Mouse (Mus musculus): Measurements from ENCODE around the gene D630039A03Rik. TPM values are rescaled to one million over a fixed set of nuclear protein-coding genes. Genes with fewer than 3 reads are reported as not detected.
"Not testable (repeated sequence)": the region's sequence is repeated elsewhere in the genome, so short reads cannot be mapped to it uniquely, and the experiment has no call there.

The D630039A03Rik gene
- total RNA-seq, 1 experiment from 2014 or later = 0.19 TPM

- no peak for ATAC-seq (replicated peaks; ENCODE audit: insufficient number of reproducible peaks, low FRiP score, low TSS enrichment, poor library complexity, severe bottlenecking)
These were observed 19.5 kb downstream of the D630039A03Rik start for GRCm38 (mm10) chr4:57896631-57897030.

- no peak for ATAC-seq (replicated peaks; ENCODE audit: insufficient number of reproducible peaks, low FRiP score, low TSS enrichment, poor library complexity, severe bottlenecking)
These were observed 20.2 kb downstream of the D630039A03Rik start for GRCm38 (mm10) chr4:57895902-57896301.

GRCm38 (mm10) chr4:57895140-57895539 is 21.0 kb downstream of the D630039A03Rik start:
- no peak for ATAC-seq (replicated peaks; ENCODE audit: insufficient number of reproducible peaks, low FRiP score, low TSS enrichment, poor library complexity, severe bottlenecking)

- no peak for ATAC-seq (replicated peaks; ENCODE audit: insufficient number of reproducible peaks, low FRiP score, low TSS enrichment, poor library complexity, severe bottlenecking)
These were observed 24.0 kb downstream of the D630039A03Rik start for GRCm38 (mm10) chr4:57892001-57892586.

- ATAC-seq (replicated peaks; ENCODE audit: insufficient number of reproducible peaks, low FRiP score, low TSS enrichment, poor library complexity, severe bottlenecking) = no peak
These were observed 26.3 kb downstream of the D630039A03Rik start for GRCm38 (mm10) chr4:57889773-57890172.

GRCm38 (mm10) chr4:57888978-57889377 is 27.1 kb downstream of the D630039A03Rik start:
- ATAC-seq (replicated peaks; ENCODE audit: insufficient number of reproducible peaks, low FRiP score, low TSS enrichment, poor library complexity, severe bottlenecking) = not testable (repeated sequence)

- no peak for ATAC-seq (replicated peaks; ENCODE audit: insufficient number of reproducible peaks, low FRiP score, low TSS enrichment, poor library complexity, severe bottlenecking)
These were observed 27.9 kb downstream of the D630039A03Rik start for GRCm38 (mm10) chr4:57888246-57888645.

GRCm38 (mm10) chr4:57886888-57887230 is 29.2 kb downstream of the D630039A03Rik start:
- no peak for ATAC-seq (replicated peaks; ENCODE audit: insufficient number of reproducible peaks, low FRiP score, low TSS enrichment, poor library complexity, severe bottlenecking)

- no peak for ATAC-seq (replicated peaks; ENCODE audit: insufficient number of reproducible peaks, low FRiP score, low TSS enrichment, poor library complexity, severe bottlenecking)
These were observed 29.8 kb downstream of the D630039A03Rik start for GRCm38 (mm10) chr4:57886066-57886887.

- no peak for ATAC-seq (replicated peaks; ENCODE audit: insufficient number of reproducible peaks, low FRiP score, low TSS enrichment, poor library complexity, severe bottlenecking)
These were observed 30.9 kb downstream of the D630039A03Rik start for GRCm38 (mm10) chr4:57885186-57885585.

GRCm38 (mm10) chr4:57884511-57884910 is 31.6 kb downstream of the D630039A03Rik start:
- ATAC-seq (replicated peaks; ENCODE audit: insufficient number of reproducible peaks, low FRiP score, low TSS enrichment, poor library complexity, severe bottlenecking) = no peak

GRCm38 (mm10) chr4:57883520-57884421 is 32.3 kb downstream of the D630039A03Rik start:
- no peak for ATAC-seq (replicated peaks; ENCODE audit: insufficient number of reproducible peaks, low FRiP score, low TSS enrichment, poor library complexity, severe bottlenecking)

GRCm38 (mm10) chr4:57879804-57880357 is 36.2 kb downstream of the D630039A03Rik start:
- no peak for ATAC-seq (replicated peaks; ENCODE audit: insufficient number of reproducible peaks, low FRiP score, low TSS enrichment, poor library complexity, severe bottlenecking)

GRCm38 (mm10) chr4:57879137-57879536 is 37.0 kb downstream of the D630039A03Rik start:
- no peak for ATAC-seq (replicated peaks; ENCODE audit: insufficient number of reproducible peaks, low FRiP score, low TSS enrichment, poor library complexity, severe bottlenecking)

GRCm38 (mm10) chr4:57867454-57867853 is 48.6 kb downstream of the D630039A03Rik start:
- ATAC-seq (replicated peaks; ENCODE audit: insufficient number of reproducible peaks, low FRiP score, low TSS enrichment, poor library complexity, severe bottlenecking) = 0 out of 2 replicates have a peak, but pooled peaks have one; percentile 31

- no peak for ATAC-seq (replicated peaks; ENCODE audit: insufficient number of reproducible peaks, low FRiP score, low TSS enrichment, poor library complexity, severe bottlenecking)
These were observed 49.1 kb downstream of the D630039A03Rik start for GRCm38 (mm10) chr4:57866990-57867389.

- no peak for ATAC-seq (replicated peaks; ENCODE audit: insufficient number of reproducible peaks, low FRiP score, low TSS enrichment, poor library complexity, severe bottlenecking)
These were observed 50.0 kb downstream of the D630039A03Rik start for GRCm38 (mm10) chr4:57866088-57866487.

GRCm38 (mm10) chr4:57862269-57862986 is 53.7 kb downstream of the D630039A03Rik start:
- 0 out of 2 replicates have a peak, but pooled peaks have one; percentile 40 for ATAC-seq (replicated peaks; ENCODE audit: insufficient number of reproducible peaks, low FRiP score, low TSS enrichment, poor library complexity, severe bottlenecking)
